Mouse (Mus musculus): ENCODE measurements at regions not wholly inside any gene's neighbourhood (a gene's known extent, or its start where the extent isn't known, plus 50 kb on each side); places are given as distances from the start of the nearest gene placed in this dataset.

- TF ChIP-seq CTCF (IDR thresholded peaks at IDR 0.05; ENCODE audit: borderline replicate concordance, insufficient read depth, low read depth, low read length) (no peak), POLR2A (IDR thresholded peaks at IDR 0.05; ENCODE audit: borderline replicate concordance, insufficient read depth, low read length) (no peak)
These were observed 98.1 kb upstream of the Tle3 start for GRCm38 (mm10) chr9:61274020-61274419.

Data from cerebellum, adult 2 months (tissue).